Mouse (Mus musculus): ENCODE results near the gene Mthfd1l.

DNA sequence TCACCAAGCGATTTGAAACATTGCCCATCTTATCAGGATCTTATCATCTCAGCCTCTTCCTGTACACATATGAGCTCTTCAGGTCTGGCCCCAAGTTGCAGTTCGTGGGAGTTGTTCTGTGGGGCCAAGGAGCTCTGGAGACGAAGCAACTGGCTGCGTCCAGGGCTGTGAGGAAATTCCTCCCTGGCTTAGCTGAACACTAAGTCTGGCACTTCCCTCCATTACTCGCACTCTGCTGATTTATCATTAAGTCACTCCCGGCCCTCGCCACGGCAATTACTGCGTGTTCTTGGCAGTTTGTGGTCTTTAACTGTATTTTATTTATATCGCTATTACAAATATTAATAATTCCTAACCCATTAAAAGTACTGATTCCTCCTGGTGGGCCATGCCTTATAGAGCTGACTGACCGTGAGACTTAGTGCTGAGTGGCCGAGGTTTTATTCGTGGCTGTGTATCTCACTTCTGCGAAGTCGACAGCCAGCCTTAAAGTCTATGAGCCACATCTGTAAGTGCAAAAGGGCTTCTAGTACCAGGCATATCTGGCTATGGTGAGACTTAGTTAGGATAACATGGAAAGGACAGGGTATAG is 56.0 kb downstream of the Mthfd1l start:
- TF ChIP-seq CTCF (conservative IDR thresholded peaks at IDR 0.05; ENCODE audit: low read length) (no peak), NANOG (IDR thresholded peaks at IDR 0.05; ENCODE audit: borderline replicate concordance, low read length) (no peak)
